Mouse (Mus musculus): ENCODE data around the gene Irx2.

The Irx2 gene

GRCm38 (mm10) chr13:72628462-72628916 is at the start of gene Irx2:
Gene Irx2, plus strand, starts transcription at chr13:72628820.
- no peak for DNase-seq (ENCODE audit: low read depth)

GRCm38 (mm10) chr13:72581276-72581675 is 47.3 kb upstream of the Irx2 start:
- DNase-seq (ENCODE audit: low read depth): no peak

- no peak for DNase-seq (ENCODE audit: low read depth)
Observed at GRCm38 (mm10) chr13:72592526-72592925, 36.1 kb upstream of the Irx2 start.

- no peak for DNase-seq (ENCODE audit: low read depth)
Observed at GRCm38 (mm10) chr13:72593310-72593709, 35.3 kb upstream of the Irx2 start.

- no peak for DNase-seq (ENCODE audit: low read depth)
Observed at GRCm38 (mm10) chr13:72593710-72594111, 34.9 kb upstream of the Irx2 start.

GRCm38 (mm10) chr13:72599254-72599653 is 29.4 kb upstream of the Irx2 start:
- DNase-seq (ENCODE audit: low read depth): no peak

GRCm38 (mm10) chr13:72608706-72609105 is 19.9 kb upstream of the Irx2 start:
- no peak for DNase-seq (ENCODE audit: low read depth)

DNA sequence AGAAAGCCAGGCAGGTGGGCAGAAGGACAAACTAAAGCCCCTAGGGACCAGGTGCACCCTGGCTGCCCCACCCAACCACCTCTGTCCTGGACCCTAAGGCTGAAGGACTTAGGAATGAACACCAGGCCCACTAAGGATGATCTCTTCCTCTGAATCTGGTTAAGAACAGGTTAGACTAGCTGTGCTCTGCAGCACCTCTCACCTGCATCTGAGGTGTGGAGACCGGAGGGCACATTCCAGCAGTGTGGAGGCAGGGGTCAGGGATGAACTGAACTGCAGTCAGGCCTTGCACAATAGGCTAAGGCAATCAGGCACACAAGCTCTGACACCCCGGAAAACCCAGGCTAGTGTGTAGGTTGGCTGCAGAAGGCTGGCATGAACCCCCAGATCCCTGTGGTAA is 18.3 kb upstream of the Irx2 start:
- no peak for DNase-seq (ENCODE audit: low read depth)

DNA sequence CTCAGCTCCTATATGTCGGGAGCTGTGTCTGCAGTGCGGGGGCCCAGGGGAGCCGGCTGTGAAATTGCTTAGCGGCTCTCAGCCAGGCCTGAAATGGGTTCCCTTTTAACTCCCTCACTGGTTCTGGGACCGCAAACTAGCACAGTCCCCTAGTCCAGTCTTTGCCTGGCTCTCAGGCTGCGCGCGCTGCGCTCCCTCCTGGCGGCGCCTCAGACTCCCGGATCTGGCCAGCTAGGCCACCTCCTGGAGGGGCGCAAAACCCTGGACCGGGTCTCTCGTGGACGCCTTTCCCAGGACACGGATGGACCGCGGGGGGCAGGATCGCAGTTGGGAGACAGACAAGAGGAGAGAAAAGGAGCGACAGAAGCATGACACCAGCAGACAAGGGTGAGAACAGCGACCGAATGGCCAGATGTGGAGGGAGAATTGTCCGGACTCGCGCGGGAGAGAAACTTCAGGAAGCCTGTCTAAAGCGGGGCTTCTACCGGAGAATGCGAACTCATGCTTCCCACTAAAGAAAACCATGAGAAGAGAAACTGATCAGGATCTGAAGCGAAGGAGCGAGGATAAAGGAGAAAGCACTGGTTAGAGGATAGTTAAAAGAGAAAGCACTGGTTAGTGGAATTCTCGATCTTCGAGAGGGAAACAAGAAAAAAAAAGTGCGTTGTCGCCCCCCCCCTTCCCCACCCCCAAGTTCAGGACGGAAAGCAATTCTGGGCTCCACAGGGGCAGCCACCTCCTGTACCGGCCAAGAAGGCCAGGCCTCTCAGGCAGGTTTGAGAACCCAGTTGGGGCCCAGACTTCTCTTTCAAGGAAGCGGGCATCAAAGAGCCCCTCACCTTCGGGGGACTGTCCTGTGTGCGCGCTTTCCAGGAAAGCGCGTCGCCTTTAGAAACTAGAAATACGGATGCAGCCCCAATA is 4.4 kb upstream of the Irx2 start:
- no peak for DNase-seq (ENCODE audit: low read depth)

GRCm38 (mm10) chr13:72624847-72625170 is 3.8 kb upstream of the Irx2 start:
- no peak for DNase-seq (ENCODE audit: low read depth)

DNA sequence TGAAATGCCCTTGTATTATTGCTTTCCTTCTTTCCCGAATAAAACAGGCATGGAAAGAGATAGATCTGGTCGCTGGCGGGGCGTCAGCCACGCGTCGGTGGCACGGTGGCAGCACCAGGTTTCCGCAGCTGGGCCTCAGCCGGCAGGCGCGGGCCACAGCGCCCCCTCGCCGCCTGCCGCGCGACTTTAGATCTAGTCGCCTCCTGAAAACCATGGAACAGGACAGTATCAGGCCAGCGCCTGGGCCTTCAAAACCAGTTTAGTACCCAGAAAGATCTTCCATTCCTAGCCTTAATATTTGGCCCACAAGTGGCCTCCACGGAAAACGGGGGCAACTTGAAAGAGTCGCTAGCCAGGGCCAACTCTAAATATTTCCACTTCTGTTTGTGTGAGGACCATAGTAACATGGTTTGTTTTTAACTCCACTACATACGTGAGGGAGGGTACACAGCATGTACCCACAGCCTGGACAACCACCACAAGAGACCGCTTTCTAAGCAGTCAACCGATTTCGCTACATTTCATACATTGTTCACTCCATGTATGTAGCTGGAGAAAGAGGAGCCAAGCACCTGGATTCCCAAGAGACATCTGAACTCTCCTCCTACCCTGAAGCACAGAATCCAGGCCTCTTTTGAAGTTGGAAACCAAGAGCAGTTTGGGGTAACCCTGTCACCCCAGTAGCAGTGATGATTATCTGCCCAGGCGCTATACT is 3.2 kb upstream of the Irx2 start:
- DNase-seq (ENCODE audit: low read depth): no peak

DNA sequence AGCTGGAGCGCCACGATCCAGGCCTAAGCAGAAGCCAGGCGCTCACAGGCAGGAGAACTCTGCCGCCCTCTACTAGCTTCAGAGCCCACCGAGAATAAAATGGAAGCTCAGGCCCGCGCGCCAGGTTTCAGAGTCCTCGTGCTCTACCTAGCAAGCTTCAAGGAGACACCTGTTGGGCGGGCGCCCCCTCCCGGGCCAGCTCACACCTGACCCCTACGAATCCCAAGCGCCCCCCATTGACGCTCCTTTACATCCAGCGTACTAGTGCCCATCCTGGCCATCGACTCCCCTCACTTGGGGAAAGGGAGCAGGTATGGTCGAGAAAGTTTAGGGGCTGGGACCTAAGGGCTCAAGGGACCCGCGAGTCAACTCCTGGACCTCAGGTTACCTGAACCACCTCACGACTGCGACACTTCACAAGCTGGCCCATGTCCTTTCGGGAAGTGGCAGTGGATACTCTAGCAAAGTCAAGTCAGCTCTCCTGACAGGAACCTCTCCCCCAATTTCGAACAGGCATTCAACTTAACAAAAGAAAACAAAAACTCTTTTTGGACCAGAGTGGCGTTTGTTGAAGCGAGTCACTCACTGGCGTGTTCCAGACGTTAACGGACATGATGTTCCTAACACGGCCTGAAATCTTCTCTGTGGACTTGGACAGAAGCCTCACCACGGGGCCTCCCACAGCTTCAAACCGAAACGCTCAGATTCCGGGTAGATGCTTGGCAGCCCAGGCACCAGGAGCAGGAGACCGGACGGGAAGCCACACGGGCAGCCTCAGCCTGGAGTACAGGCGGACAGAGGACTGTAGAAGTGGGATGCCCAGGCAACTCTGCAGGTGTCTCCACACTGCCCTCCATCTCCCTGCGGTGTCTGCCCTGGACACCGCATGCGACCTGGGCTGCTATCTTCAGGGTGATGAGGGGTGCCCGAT is 964 bp upstream of the Irx2 start:
- no peak for DNase-seq (ENCODE audit: low read depth)

- no peak for DNase-seq (ENCODE audit: low read depth)
Observed at GRCm38 (mm10) chr13:72628935-72629631, 463 bp downstream of the Irx2 start.

- no peak for DNase-seq (ENCODE audit: low read depth)
Observed at GRCm38 (mm10) chr13:72629806-72630205, 1.2 kb downstream of the Irx2 start.

- no peak for DNase-seq (ENCODE audit: low read depth)
Observed at GRCm38 (mm10) chr13:72630501-72631372, 2.1 kb downstream of the Irx2 start.

DNA sequence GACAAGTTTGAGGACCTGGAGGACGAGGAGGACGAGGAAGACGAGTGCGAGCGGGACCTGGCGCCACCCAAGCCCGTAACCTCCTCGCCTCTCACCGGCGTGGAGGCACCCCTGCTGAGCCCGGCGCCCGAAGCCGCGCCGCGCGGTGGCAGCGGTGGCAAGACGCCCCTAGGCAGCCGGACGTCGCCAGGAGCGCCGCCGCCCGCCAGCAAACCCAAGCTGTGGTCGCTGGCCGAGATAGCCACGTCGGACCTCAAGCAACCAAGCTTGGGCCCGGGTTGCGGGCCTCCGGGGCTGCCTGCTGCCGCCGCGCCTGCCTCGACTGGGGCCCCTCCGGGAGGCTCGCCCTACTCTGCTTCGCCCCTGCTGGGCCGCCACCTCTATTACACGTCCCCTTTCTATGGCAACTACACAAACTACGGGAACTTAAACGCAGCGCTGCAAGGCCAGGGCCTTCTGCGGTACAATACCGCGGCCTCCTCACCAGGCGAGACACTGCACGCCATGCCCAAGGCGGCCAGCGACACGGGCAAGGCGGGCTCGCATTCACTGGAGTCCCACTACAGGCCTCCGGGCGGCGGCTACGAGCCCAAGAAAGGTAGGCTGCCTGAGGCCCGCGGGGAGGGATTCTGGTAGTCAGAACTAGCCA is 2.9 kb downstream of the Irx2 start:
- DNase-seq (ENCODE audit: low read depth): no peak

DNA sequence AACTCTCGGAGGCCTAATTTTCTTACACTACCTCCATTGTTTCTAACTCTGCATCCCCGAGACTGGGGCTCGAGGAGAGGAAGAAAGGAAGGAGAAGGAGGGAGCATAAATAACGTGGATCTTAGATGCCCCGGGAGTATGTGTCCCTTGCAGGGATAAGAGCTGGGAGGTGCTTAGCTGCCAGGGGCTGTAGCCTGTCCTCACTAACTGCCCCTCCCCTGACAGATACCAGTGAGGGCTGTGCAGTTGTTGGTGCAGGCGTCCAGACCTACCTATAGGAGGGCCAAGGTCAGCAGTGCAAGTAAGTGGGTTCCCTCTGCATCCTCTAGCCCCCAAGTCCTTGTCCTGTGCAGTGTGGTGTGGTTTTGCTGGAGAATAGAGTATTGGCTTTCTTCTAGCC is 3.7 kb downstream of the Irx2 start:
- DNase-seq (ENCODE audit: low read depth): no peak

GRCm38 (mm10) chr13:72633097-72633496 is 4.5 kb downstream of the Irx2 start:
- no peak for DNase-seq (ENCODE audit: low read depth)

DNA sequence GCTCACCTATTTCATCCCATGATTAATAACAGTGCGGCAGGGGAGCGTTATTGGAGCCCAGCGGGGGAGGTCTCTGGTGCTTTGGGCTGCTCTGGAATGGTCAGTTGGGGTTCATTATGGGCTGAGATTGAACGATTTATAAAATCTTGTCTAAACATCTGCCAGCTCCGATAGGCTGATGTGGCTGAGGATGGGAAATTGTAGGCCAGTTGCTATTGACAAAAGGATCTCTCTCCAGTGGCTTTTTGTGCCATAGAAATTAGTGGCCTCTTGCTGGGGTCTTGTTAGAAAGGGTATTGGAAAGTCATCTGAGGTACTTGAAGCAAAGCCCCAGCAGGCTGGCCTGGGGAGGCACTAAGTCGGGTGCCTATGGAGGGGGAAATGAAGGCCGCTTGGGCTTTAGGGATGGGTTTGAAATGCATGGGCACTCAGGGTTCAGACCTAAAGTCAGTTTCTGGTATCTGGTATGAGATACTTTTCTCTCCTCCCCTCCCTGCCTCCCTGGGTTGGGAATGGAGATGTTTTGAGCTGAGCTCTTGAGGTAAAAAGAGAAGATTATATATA is 6.2 kb downstream of the Irx2 start:
- no peak for DNase-seq (ENCODE audit: low read depth)

Data from naive thymus-derived CD4-positive, alpha-beta T cell, adult 2 months (primary cell).